Mouse (Mus musculus): ENCODE data around the gene Atxn1.

The Atxn1 gene

DNA sequence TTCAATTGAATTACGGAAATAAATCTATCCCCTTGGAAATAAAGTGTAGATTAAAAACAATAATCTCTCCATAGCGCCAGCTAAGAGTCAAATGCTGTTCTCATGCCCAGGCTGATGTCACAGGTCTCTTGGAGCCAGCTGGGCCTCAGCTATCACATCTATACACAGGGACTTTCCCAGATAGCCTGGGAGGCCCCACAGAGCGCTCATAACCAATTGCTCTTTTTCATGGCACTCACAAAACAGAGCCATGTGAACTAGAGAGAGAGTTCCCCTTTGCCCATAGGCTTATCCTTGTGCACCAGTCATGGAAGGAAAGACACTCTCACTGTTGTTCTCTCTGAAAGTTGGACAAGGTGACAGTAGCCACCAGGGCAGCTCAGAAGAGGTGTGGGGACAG lies 230.3 kb downstream of the Atxn1 start:
- DNase-seq (ENCODE audit: low spot score in 2 of 2), result no peak

GRCm38 (mm10) chr13:45732590-45732989 lies 232.2 kb downstream of the Atxn1 start:
- no peak for DNase-seq (ENCODE audit: low spot score in 2 of 2)

DNA sequence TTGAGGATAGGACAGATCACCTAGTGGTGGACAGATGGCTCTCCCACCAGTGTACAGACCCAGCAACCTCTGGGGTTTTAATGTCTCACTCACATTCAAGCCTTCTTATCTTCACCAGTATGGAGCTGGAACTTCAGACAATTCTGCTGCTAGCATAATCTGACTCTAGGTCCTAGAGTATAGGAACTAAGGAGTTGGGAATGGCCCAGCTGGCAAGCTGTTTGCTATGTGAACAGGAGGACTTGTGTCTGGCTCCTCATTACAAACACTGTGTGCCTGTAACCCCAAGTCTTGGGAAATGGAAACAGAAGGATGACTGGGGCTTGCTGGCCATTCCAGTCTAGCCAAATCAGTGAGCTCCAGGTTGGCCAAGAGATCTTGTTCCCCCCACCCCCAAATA lies 237.9 kb downstream of the Atxn1 start:
- DNase-seq (ENCODE audit: low spot score in 2 of 2), result no peak

DNA sequence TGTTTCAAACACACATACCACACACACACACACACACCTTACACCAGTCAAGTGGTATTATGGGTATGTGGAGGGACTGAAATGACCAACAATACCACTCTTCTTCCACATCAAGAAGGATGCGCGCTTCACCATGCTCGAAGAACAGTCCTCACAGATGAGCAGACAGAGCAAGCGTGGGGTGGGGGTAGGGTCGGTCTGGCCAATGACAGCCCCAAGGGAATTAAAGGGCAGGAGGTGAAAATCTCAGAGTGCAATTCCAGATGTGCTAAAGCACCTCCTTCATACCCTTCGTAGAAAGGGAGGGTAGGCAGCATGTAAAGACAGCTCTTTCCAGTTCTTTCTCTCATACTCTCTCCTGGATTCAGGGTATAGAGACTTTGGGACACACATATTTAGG lies 238.6 kb downstream of the Atxn1 start:
- DNase-seq (ENCODE audit: low spot score in 2 of 2), result no peak

GRCm38 (mm10) chr13:45724507-45725259 lies 240.1 kb downstream of the Atxn1 start:
- no peak for DNase-seq (ENCODE audit: low spot score in 2 of 2)

- no peak for DNase-seq (ENCODE audit: low spot score in 2 of 2)
Observed at GRCm38 (mm10) chr13:45722885-45723284, 241.9 kb downstream of the Atxn1 start.

DNA sequence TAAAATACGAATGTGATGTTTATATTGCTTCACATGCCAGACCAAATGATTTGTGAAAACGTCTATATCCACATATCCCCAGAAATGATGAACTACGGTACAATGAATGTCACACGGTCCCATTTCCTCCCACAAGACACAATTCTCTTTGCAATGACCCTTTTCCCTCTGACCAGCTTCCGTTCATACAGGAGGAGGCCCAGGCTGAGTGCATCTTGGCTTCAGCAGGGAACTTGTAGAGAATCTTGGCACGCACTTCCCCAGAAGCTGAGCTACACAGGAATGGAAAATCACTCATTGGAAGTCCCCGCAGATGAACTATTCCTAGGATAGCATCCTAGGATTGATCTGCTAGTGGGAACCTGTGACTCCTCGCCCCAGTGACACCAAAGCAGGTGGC lies 243.2 kb downstream of the Atxn1 start:
- no peak for DNase-seq (ENCODE audit: low spot score in 2 of 2)

DNA sequence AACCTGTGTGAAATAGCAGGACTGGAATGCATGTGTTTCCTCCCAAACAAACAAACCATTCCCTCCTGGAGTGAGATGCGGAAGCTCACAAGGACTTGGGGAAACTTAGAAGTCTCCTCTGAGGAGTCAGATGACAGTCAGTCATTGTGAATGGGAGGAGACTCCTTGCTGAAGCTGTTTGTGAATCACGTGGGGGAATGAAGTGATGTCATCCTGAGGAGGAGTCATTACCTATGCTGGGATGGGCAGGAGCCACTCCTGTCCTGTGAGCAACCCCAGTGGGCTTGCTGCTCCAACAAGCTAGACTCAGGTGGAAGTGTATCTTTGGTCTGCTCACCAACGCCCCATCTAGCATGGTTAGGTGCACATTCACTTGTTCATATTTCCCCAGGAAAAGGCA lies 246.0 kb downstream of the Atxn1 start:
- no peak for DNase-seq (ENCODE audit: low spot score in 2 of 2)

DNA sequence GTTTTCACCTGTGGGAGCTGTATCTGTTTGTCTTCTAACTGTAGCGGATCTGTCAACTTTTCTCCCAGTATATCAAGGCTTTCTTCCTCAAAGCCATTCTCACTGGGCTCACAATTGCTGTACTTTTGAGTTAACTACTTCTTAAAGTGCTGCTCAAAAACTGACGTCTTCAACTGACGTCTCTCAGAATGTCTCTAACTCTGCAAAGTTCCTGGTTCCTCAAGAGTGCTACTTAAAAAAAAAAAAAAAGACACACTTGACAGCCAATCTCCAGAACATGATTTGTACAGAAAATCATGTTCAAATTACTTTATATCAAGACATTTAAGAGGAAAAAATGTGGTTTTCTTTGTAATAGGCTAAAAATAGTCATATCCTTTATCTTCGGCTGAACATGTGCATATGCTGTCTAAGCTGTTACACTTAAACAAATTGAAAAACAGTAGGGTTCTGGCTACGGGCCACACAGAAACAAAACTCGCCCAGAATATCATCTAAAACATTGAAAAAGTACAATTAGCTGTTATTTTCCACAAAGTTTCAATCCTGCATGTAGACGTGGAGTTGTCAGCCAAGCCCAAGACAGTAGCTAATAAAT lies 249.1 kb downstream of the Atxn1 start:
- no peak for DNase-seq (ENCODE audit: low spot score in 2 of 2)

- DNase-seq (ENCODE audit: low spot score in 2 of 2), result no peak
Observed at GRCm38 (mm10) chr13:45710041-45710440, 254.8 kb downstream of the Atxn1 start.

DNA sequence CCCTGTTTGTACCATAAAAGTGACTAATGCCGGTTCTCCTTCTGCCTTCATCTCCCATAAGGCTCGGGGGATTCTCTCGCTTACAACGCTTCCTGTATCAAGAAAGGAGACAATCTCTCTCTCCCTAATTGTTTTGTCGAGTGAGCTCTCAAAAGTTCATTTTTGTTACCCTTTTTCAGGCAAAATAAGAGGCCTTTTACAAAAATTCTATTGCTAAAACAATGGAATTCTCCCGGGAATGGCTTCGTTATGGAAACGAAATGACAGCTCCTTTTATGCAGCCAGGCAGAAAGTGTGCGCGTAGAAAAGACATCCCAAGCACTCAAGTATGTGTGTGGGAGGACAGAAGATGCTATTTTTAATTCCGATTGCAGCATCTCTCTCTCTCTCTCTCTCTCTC lies 255.4 kb downstream of the Atxn1 start:
- DNase-seq (ENCODE audit: low spot score in 2 of 2), result no peak

DNA sequence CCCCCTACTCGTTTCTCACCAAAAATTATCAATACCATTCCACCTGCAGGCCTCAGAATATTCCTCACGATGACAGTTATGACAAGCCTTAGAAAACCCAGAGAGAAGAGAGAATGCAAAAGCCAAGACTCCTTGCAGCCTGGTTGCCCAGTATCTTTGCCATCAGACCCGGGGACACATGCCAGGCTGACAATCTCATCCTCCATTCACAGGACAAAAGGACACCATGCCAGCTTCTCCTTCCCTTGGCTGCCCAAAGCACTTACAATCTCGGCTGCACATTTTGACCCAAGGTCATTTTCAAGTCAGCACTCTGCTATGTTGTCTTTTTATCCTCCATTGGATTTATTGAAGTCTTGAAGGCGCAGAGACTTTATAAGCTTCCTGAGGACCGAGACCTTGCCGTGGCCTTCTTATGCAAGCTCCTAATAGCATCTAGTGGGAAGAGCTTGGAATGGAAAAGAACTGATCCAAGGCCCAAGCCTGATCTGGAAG lies 263.5 kb downstream of the Atxn1 start:
- no peak for DNase-seq (ENCODE audit: low spot score in 2 of 2)

DNA sequence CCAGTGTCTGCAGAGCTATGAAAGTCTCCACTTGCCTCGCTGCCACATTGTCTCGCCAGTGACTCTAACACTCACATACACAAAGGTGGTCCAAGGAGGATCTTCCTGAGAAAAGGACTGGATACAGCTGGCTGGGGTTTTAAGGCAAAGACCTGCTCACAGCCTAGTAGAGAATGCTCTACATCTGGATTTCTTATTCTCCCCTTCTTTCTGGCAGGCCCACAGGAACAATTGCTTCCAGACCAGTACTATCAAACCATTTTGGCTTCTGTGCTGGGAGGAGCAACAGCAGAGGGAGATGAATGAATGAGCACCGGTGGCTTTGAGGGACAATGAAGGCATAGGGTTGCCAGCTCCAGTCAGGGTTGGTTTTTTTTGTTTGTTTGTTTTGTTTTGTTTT lies 265.8 kb downstream of the Atxn1 start:
- no peak for DNase-seq (ENCODE audit: low spot score in 2 of 2)

GRCm38 (mm10) chr13:45696009-45696408 lies 268.8 kb downstream of the Atxn1 start:
- DNase-seq (ENCODE audit: low spot score in 2 of 2), result no peak

DNA sequence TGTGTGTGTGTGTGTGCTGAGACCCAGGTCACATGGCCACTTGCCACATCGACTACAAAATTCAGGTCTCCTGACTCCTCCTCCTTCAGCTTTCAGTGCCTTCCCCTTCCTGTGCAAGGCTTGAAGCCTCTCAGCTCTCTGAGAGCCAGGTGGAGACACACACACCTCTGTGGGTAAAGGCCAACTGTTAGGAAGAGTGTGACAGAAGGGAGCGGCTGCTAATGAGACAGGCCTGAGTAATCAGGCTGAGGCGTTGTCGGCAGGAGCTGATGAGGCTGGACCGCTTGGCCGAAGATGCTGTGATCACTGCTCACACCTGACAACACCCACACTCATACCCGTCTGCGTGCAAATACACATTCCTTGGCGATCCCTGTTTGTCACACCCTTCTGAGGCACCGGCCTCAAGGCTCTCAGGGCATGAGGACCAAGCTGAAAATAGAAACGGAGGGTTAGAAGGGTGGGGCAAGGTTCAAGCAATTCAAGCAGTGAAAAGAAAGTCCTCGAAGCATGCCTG lies 269.8 kb downstream of the Atxn1 start:
- DNase-seq (ENCODE audit: low spot score in 2 of 2), result no peak

DNA sequence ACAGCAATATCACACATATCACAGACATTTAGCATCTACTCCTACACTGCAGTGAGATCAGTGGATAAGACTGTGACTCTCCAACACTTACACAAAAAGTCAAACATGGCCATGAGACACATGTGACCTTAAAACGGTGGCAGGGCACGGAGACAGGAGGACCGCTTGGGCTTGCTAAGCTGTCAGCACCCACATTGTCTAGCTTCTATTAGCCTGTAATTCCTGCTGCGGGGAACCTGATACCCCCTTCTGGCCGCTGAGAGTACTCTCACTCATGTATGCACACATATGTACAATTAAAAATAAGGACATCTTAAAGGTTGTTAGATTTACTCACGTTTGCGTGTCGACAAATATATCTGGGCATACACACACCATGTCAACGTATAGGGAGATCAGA lies 270.9 kb downstream of the Atxn1 start:
- no peak for DNase-seq (ENCODE audit: low spot score in 2 of 2)

GRCm38 (mm10) chr13:45693534-45693933 lies 271.3 kb downstream of the Atxn1 start:
- no peak for DNase-seq (ENCODE audit: low spot score in 2 of 2)

DNA sequence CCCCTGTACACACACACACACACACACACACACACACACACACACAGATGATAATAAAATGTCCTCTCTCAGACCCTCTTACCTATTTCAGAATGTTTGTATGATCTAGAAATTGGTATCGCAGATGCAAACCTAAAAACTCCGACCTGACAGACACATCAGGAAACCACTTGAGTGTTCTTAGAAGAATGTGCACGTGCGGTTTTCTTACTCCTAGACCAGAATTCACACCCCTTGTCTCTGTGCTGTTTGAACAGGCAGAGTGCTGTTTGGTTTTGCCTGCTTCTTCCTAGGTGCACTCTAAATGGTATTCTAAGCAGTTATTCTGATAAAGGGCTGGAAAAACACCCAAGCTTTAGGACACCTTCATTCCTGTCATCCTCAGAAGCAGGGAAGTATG lies 271.7 kb downstream of the Atxn1 start:
- DNase-seq (ENCODE audit: low spot score in 2 of 2), result no peak

DNA sequence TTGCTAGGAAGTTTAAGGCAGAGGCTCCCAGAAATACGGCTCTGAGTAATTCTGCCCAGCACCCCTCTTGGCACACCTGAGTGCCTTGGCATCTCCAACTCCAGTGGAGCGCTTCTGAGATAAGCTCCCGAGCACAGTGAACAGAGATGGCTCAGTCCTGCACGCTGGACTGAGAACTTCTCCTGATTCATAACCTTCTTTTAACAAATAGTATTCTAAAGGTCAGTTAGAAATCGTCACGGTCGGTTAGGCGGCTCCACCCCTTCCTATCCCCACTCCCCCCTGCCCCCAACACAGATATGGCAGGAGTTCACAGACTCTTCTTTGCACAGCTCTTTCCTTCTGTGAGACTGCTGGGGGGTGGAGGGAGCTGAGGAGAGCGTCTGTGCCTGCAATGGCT lies 272.4 kb downstream of the Atxn1 start:
- DNase-seq (ENCODE audit: low spot score in 2 of 2), result no peak

GRCm38 (mm10) chr13:45690426-45690825 lies 274.4 kb downstream of the Atxn1 start:
- no peak for DNase-seq (ENCODE audit: low spot score in 2 of 2)

DNA sequence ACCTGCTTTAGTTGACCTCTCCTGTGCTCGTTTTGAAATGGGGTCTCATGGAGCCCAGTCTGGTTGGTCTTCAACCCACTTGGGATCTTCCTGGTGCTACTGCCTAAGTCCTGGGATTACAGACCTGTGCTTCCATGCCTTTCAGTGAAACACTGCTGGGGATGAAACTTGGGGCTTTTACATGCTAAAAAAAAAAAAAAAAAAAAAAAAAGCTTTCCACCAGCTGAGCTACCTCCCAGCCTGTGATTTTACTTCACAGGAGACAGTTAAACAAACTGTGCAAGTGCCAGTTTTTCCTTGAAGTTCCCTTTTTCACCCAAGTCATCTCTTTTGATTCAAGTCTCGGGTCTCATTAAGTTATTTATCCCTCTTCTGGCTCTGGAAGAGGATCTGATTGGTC lies 275.9 kb downstream of the Atxn1 start:
- no peak for DNase-seq (ENCODE audit: low spot score in 2 of 2)

DNA sequence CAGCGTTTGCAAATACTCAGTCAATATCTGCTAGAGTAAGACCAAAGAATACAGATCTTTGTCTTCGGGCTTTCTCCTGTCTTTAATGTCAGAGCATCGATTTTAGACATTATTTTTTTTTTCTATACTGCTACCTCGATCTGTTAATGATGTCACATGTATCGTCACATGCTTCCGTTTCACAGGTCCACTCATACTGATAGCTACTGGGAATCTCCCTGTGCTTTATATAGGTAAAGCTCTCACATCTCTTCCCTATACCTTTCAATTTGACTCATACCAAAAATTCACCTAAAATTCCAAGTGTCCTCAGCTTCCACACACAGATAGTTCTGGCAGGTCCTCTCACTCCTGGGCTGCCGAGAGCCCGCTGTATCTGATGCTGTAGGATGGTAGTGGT lies 277.2 kb downstream of the Atxn1 start:
- DNase-seq (ENCODE audit: low spot score in 2 of 2), result no peak

GRCm38 (mm10) chr13:45686309-45686582 lies 278.6 kb downstream of the Atxn1 start:
- DNase-seq (ENCODE audit: low spot score in 2 of 2), result no peak

All from frontal cortex, postnatal 25 days (tissue).